Mouse (Mus musculus) olfactory bulb, adult 2 months (tissue): Measurements from ENCODE around the gene Ppih. TPM values are rescaled to one million over a fixed set of nuclear protein-coding genes. Genes with fewer than 3 reads are reported as not detected.

Experiments
- H3K27ac ChIP-seq: fragments of 200-500 bp; 2 replicates; pipeline ENCODE4 v1.5.1; 2012; ENCODE audit warnings: low read depth, low read length; ENCODE audit not compliant: insufficient read depth
- H3K4me1 ChIP-seq: fragments of 200-500 bp; 2 replicates; pipeline ENCODE4 v1.6.1; 2012; ENCODE audit warnings: low read length; ENCODE audit not compliant: control insufficient read depth, insufficient read depth
- H3K4me3 ChIP-seq: fragments of 200-500 bp; 2 replicates; pipeline ENCODE4 v1.5.1; 2012; ENCODE audit warnings: mild to moderate bottlenecking, low read depth, low read length, moderate library complexity; ENCODE audit not compliant: insufficient read depth
- CTCF ChIP-seq: fragments of 200-500 bp; IDR thresholded peaks from 2 replicates; pipeline ENCODE4 v1.5.1; 2012; ENCODE audit warnings: low read depth, mild to moderate bottlenecking, low read length, moderate library complexity; ENCODE audit not compliant: insufficient read depth
- POLR2A ChIP-seq: fragments of 200-500 bp; IDR thresholded peaks from 2 replicates; pipeline ENCODE4 v1.6.1; 2012; ENCODE audit warnings: mild to moderate bottlenecking, low read depth, low read length, moderate library complexity; ENCODE audit not compliant: insufficient read depth
- WGBS: fragments of 180-500 bp; shearing (Covaris S2); methylation state at CpG from one replicate; pipeline ENCODE4 v1.1.7; 2018; 5-methylcytosine and 5-hydroxymethylcytosine counted together
- polyA plus RNA-seq: library from polyadenylated mRNA; stranded (reverse); fragments of >200 nt; gene quantifications from 2 replicates; pipeline ENCODE4 v1.2.4, GENCODE M21; 2012; ENCODE audit warnings: low replicate concordance; ENCODE audit not compliant: missing spikeins, insufficient read depth, insufficient read length

Gene Ppih
- not detected in 2 replicates for polyA plus RNA-seq

GRCm38 (mm10) chr4:119320131-119320830 lies at the start of gene Ppih:
Gene Ppih (minus strand): TSS chr4:119320546.
- peak; percentile 82 for TF ChIP-seq POLR2A
- TF ChIP-seq CTCF: no peak
- peak within 1 kb of the TSS; percentile 71 for H3K27ac ChIP-seq
- WGBS: 1% methylated on average over 44 of the region's 44 CpGs
- H3K4me3 ChIP-seq: peak within 1 kb of the TSS; percentile 60
- peaks cover 5% of the 10 kb centered on the region for H3K4me1 ChIP-seq

- H3K27ac ChIP-seq: no peak overlapping the region
- no peaks in the 10 kb centered on the region for H3K4me1 ChIP-seq
- 88% methylated on average over 6 of the region's 6 CpGs for WGBS
- H3K4me3 ChIP-seq: no peak overlapping the region
- TF ChIP-seq POLR2A (no peak), CTCF (no peak)
Measured at GRCm38 (mm10) chr4:119369460-119369859, 49.1 kb upstream of the Ppih start.

GRCm38 (mm10) chr4:119366758-119367526 lies 46.6 kb upstream of the Ppih start:
- no peak for TF ChIP-seq POLR2A
- TF ChIP-seq CTCF: no peak
- Histone ChIP-seq H3K4me3 (no peak overlapping the region), H3K4me1 (no peaks in the 10 kb centered on the region), H3K27ac (no peak overlapping the region)
- WGBS: 59% methylated on average over 4 of the region's 4 CpGs

- peaks cover 5% of the 10 kb centered on the region; the same call in 1 of the 2 replicates for H3K4me1 ChIP-seq
Measured at GRCm38 (mm10) chr4:119362231-119362630, 41.9 kb upstream of the Ppih start.

DNA sequence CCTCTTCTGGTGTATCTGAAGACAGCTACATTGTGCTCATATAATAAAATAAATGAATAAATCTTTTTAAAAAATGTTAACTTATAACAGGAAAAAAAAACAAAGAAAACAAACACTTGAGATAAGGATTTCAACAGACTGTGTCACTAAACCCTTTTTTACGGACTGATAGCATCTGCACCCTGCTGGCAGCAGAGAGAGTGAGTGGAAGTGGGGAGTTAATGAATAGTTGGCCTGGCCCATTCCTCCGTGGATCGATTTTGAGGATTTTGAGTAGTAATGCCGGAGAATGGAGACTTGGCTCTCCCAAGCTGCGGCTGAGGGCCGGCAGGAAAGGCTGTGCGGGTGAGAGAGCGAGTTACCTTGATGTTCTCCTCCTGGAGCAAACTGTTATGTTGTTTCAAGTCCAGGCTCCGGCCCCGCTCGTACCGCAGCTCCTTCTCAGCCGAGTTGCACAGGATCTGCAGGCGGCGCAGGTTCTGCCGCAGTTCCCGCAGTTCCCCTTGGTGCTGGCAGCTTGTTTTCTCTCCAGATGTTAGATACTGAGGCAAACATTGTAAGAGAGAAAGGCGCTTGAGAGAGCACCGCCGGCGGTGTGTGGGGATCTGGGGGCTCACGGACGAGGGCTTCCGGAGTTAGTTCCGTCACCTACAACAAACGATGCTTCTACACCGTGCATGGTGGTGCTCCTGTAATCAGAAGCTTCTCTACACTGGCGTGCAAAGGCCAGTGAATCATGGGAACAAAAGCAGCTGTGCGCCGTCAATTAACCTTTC lies 39.0 kb upstream of the Ppih start:
- peaks cover 5% of the 10 kb centered on the region; the same call in 1 of the 2 replicates for H3K4me1 ChIP-seq
- peak overlapping the region; percentile 71 for H3K27ac ChIP-seq
- H3K4me3 ChIP-seq: peak overlapping the region; percentile 51
- 8% methylated on average over 30 of the region's 30 CpGs for WGBS
- TF ChIP-seq POLR2A (no peak), CTCF (no peak)

More at GRCm38 (mm10) chr4:119362231-119362630, 41.9 kb upstream of the Ppih start:
- WGBS: 88% methylated on average over 3 of the region's 3 CpGs
- Histone ChIP-seq H3K27ac (no peak overlapping the region), H3K4me3 (no peak overlapping the region)
- TF ChIP-seq POLR2A (no peak), CTCF (no peak)

DNA sequence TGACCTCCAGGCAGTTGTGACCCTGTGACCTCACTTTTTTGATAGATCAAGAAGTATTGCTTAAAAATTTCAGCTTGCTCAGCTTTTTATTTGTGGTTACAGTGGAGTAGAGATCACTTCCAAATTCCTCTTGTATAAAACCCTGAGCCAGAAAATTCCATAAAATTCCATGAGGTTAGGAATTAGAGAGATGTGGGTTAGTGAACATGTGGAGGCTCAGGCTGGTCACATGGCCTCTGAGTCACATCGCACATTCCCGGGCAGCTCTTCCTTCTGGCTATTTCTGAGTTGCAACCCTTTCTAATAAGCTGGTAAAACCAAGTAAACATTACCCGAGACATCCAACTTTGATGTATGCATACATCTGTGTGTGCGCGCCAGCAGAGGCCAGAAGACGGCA lies 25.2 kb upstream of the Ppih start:
- 85% methylated on average over 6 of the region's 6 CpGs for WGBS
- no peak overlapping the region for H3K27ac ChIP-seq
- H3K4me1 ChIP-seq: no peaks in the 10 kb centered on the region
- TF ChIP-seq POLR2A: no peak
- TF ChIP-seq CTCF: no peak
- H3K4me3 ChIP-seq: no peak overlapping the region

DNA sequence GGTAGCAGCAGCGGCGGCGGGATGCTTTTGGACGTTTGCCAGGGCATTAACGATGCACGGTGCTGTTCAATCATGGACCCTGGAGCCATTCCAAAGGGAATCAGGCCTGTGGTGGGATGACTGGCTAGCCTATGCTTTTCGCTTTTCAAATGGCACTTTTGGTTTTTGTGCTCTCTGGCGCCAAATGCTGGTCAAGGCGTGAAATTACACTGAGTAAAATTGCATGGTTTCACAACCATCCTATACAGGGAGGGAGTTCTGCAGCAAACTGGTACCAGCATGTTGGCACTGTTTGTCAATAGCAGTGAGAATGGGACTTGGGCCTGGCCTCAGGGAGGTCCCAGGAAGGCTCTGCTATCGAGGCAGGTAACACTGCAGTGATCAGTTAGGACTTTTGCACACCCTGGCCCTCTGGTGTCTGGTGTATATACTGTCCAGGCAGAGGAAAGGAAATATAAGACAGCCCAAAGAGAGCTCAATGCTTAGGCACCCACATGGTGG lies 18.6 kb upstream of the Ppih start:
- no peak overlapping the region for H3K27ac ChIP-seq
- no peaks in the 10 kb centered on the region for H3K4me1 ChIP-seq
- peak; percentile 61 for TF ChIP-seq CTCF
- TF ChIP-seq POLR2A: no peak
- WGBS: 2% methylated on average over 10 of the region's 10 CpGs
- H3K4me3 ChIP-seq: no peak overlapping the region

DNA sequence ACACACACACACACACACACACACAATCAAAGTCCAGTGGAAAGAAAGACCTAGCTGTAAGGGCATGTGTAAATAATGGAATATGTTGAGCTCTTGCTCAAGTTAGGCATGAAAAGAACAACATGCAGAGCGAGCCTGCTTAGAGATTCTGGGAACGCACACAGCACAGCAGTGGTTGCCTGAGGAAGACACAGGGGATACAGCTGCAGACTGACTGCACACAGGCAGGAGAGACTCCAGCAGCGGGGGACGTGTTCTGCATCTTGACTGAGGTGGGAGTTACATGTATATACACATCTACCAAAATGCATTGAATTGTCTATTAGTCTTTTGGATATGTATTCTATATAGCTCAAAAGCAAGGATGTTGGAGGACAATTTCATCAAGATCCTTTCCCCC lies 18.1 kb upstream of the Ppih start:
- 24% methylated on average over 4 of the region's 4 CpGs for WGBS
- Histone ChIP-seq H3K27ac (no peak overlapping the region), H3K4me3 (no peak overlapping the region), H3K4me1 (no peaks in the 10 kb centered on the region)
- no peak for TF ChIP-seq POLR2A
- TF ChIP-seq CTCF: no peak

DNA sequence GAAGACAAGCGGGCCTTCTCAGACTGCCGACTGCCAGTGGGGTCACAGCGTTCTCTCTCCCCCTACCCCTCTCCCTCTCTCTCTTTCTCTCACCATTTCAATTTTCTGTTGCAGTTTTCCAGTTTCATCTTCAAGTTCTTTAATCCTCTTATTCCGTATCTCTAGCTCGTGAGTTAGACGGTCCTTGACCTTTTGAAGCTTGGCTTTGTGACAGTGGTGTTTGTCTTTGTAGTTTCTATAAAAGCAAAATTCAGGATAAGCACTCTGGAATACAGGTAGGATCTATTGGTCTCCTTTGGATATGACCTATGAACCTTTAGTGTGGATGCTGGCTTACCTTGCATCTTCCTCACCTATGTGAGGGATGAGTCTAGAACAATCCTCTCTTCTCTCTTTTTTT lies 13.1 kb upstream of the Ppih start:
- WGBS: 88% methylated on average over 6 of the region's 6 CpGs

More for the DNA sequence above, 13.1 kb upstream of the Ppih start:
- TF ChIP-seq CTCF: no peak
- TF ChIP-seq POLR2A: no peak
- Histone ChIP-seq H3K27ac (no peak overlapping the region), H3K4me1 (no peaks in the 10 kb centered on the region), H3K4me3 (no peak overlapping the region)
